Mouse (Mus musculus) ES-Bruce4 (cell line): ENCODE measurements at regions not wholly inside any gene's neighbourhood (a gene's known extent, or its start where the extent isn't known, plus 50 kb on each side); places are given as distances from the start of the nearest gene placed in this dataset.

Source experiments
- CTCF ChIP-seq: IDR thresholded peaks from one replicate; pipeline ENCODE4 v1.8.1; 2011; ENCODE audit warnings: low read depth, low read length
- EP300 ChIP-seq: IDR thresholded peaks from 2 replicates; pipeline ENCODE4 v1.6.1; 2011; ENCODE audit warnings: low read depth, low read length; ENCODE audit not compliant: insufficient read depth
- POLR2A ChIP-seq: IDR thresholded peaks from one replicate; pipeline ENCODE4 v1.8.1; 2011; ENCODE audit warnings: low read length; ENCODE audit not compliant: insufficient read depth

- TF ChIP-seq CTCF (no peak), EP300 (no peak), POLR2A (no peak)
Measured at GRCm38 (mm10) chr12:77014908-77015307, 52.9 kb upstream of the Max start.
